ENCODE assay signal across 22 mouse cellular contexts in genomic region chr7:133108695-133109094, GRCm38 (mm10). TPM values are rescaled to one million over a fixed set of nuclear protein-coding genes. Genes with fewer than 3 reads are reported as not detected.
DNase-seq lines count a peak whose midpoint lies in the region; ATAC-seq lines count a peak whose summit lies in the region.
"Had no signal": no experiment of that assay in that cellular context is flagged by ENCODE, and none has a peak within 500 bp of the region (broad histone marks: within the 10 kb centered on the region; RNA-seq: fewer than 3 reads in every experiment).

No protein-coding gene starts in this region.

- no peaks in the 10 kb centered on the region for H3K9me3 ChIP-seq in kidney, embryonic 16.5 days (ENCODE audit: low read length)
- H3K9me3 ChIP-seq: forebrain, embryonic 13.5 days; G1E; heart, embryonic 10.5 days; midbrain, embryonic 15.5 days had no signal

- H3K4me1 ChIP-seq in kidney, embryonic 16.5 days (ENCODE audit: insufficient read depth, low read length): peaks cover 53% of the 10 kb centered on the region

- peak; percentile 37 to 64 for DNase-seq in frontal cortex, adult 2 months (ENCODE audit: extremely low spot score in 1 of 2, low spot score in 1 of 2)
- no peak for DNase-seq in frontal cortex, postnatal 10 days (ENCODE audit: low spot score in 2 of 2)
- DNase-seq in kidney, postnatal 36 days: peak; percentile 44 to 54
- DNase-seq in right cerebral cortex, postnatal 25 days: peak; percentile 40
- no peak for DNase-seq in right cerebral cortex, postnatal 4 days
- DNase-seq in c-Kit-positive CD71-positive TER-119-positive erythroid progenitor cells, embryonic 14.5 days (ENCODE audit: low spot score): no peak
- DNase-seq: adrenal gland, postnatal 14 days; cerebellum, postnatal 10 days; embryo, embryonic 11 days; gastrocnemius, postnatal 25 days; heart, postnatal 14 days; lung, embryonic 14.5 days; thymus, postnatal 14 days had no signal

- 77% methylated on average over 2 of the region's 2 CpGs for WGBS in kidney, embryonic 16.5 days

- H3K4me3 ChIP-seq in kidney, embryonic 16.5 days (ENCODE audit: low read length): no peak overlapping the region
- H3K4me3 ChIP-seq: forebrain, embryonic 13.5 days; heart, embryonic 10.5 days; midbrain, embryonic 15.5 days had no signal

- no peak overlapping the region for H3K27ac ChIP-seq in kidney, embryonic 16.5 days (ENCODE audit: low read length)
- H3K27ac ChIP-seq: forebrain, embryonic 13.5 days; heart, embryonic 10.5 days; hindbrain, postnatal 0 days; midbrain, embryonic 15.5 days had no signal

- H3K4me2 ChIP-seq in kidney, embryonic 16.5 days (replicated peaks; ENCODE audit: low read depth, low read length): no peak overlapping the region
- H3K4me2 ChIP-seq: forebrain, embryonic 13.5 days; liver, embryonic 11.5 days; lung, embryonic 14.5 days; midbrain, embryonic 15.5 days had no signal

- H3K36me3 ChIP-seq in kidney, embryonic 16.5 days (ENCODE audit: insufficient read depth, low read length): no peaks in the 10 kb centered on the region
- H3K36me3 ChIP-seq: midbrain, embryonic 15.5 days had no signal

- no peaks in the 10 kb centered on the region for H3K27me3 ChIP-seq in kidney, embryonic 16.5 days (ENCODE audit: insufficient read depth, low read length)
- H3K27me3 ChIP-seq: forebrain, embryonic 13.5 days; midbrain, embryonic 15.5 days had no signal

- no peak for ATAC-seq in kidney, embryonic 16.5 days (ENCODE audit: low FRiP score, low TSS enrichment)
- no peak for ATAC-seq in megakaryocyte, adult 5-6 weeks (ENCODE audit: poor library complexity, severe bottlenecking)
- ATAC-seq: forebrain, embryonic 13.5 days; hindbrain, postnatal 0 days; midbrain, embryonic 15.5 days had no signal

- no peak overlapping the region for H3K9ac ChIP-seq in kidney, embryonic 16.5 days (replicated peaks; ENCODE audit: low read length)
- H3K9ac ChIP-seq: forebrain, embryonic 13.5 days; lung, embryonic 14.5 days; midbrain, embryonic 15.5 days had no signal

RNA-seq across cellular contexts. Expression of gene Fgfr2, which starts 14.5 kb away (rescaled TPM):
- polyA plus RNA-seq in frontal cortex, adult 2 months (2012; rRNA removed): 63.2 and 69.6 TPM in 2 replicates
- 115 and 118 TPM in 2 replicates for polyA plus RNA-seq in kidney, embryonic 16.5 days (2015; fragmentation: Nextera tagmentation; extraction: Ambion mirVana)
- 0.41 and 0.51 TPM in 2 replicates for total RNA-seq in megakaryocyte, adult 5-6 weeks (2015)
- total RNA-seq in megakaryocyte, adult 5-6 weeks (2017): 0.26 and 0.41 TPM in 2 replicates
- total RNA-seq: megakaryocyte progenitor cell, adult 5-6 weeks had no signal
- polyA plus RNA-seq: G1E had no signal

RNA-seq across cellular contexts. Expression of gene Ctbp2, which starts 15.5 kb away (rescaled TPM):
- polyA plus RNA-seq in frontal cortex, adult 2 months (2012; rRNA removed): 59.6 and 59.8 TPM in 2 replicates
- polyA plus RNA-seq in kidney, embryonic 16.5 days (2015; fragmentation: Nextera tagmentation; extraction: Ambion mirVana): 121 and 123 TPM in 2 replicates
- total RNA-seq in megakaryocyte, adult 5-6 weeks (2015): 43.2 and 49.3 TPM in 2 replicates
- 50.2 and 57.6 TPM in 2 replicates for total RNA-seq in megakaryocyte, adult 5-6 weeks (2017)

Comparison
In these comparisons a context has a peak if more than half of its experiments do, and no peak if none do; other contexts are left out.
1. DNase-seq: peak in frontal cortex, adult 2 months (2 of 2), kidney, postnatal 36 days (2 of 2) and right cerebral cortex, postnatal 25 days (single experiment); none in frontal cortex, postnatal 10 days (0 of 2), right cerebral cortex, postnatal 4 days (single experiment) and c-Kit-positive CD71-positive TER-119-positive erythroid progenitor cells, embryonic 14.5 days (single experiment).